Mouse (Mus musculus): ENCODE measurements around the gene Ccnl1. TPM values are rescaled to one million over a fixed set of nuclear protein-coding genes. Genes with fewer than 3 reads are reported as not detected.

The Ccnl1 gene
- 49.5 and 55.5 TPM in 2 replicates for total RNA-seq (2014; rRNA removed)
- polyA plus RNA-seq (2012; rRNA removed) = 14.0 and 20.0 TPM in 2 replicates

GRCm38 (mm10) chr3:65958102-65958839 lies at the start of gene Ccnl1:
Gene Ccnl1 (minus strand): TSS chr3:65958249.
- Histone ChIP-seq H3K27ac (replicated peaks; ENCODE audit: insufficient read depth, low read depth, low read length) (peak within 1 kb of the TSS; percentile 93), H3K36me3 (ENCODE audit: control insufficient read depth, insufficient read depth, low read length) (peaks cover 25% of the 10 kb centered on the region), H3K4me1 (ENCODE audit: control insufficient read depth, insufficient read depth, low read length) (peaks cover 27% of the 10 kb centered on the region), H3K4me3 (ENCODE audit: insufficient read depth, low read depth, low read length) (peak within 1 kb of the TSS; percentile 94), H3K9ac (ENCODE audit: low read depth, low read length) (peak within 1 kb of the TSS; percentile 98), H3K79me2 (ENCODE audit: control insufficient read depth, insufficient read depth, low read length) (peaks cover 8% of the 10 kb centered on the region; the same call in 1 of the 2 replicates), H3K27me3 (ENCODE audit: control insufficient read depth, insufficient read depth, low read length) (no peaks in the 10 kb centered on the region)
- under 1% methylated on average over 69 of the region's 70 CpGs for WGBS
- peak; percentile 79 for DNase-seq (ENCODE audit: extremely low read depth, low read depth, low spot score)
- no peak for TF ChIP-seq CTCF (IDR thresholded peaks at IDR 0.05; ENCODE audit: low read depth, low read length)
- peak; percentile 92 for TF ChIP-seq POLR2A (IDR thresholded peaks at IDR 0.05; ENCODE audit: extremely low read depth, insufficient read depth, low read length)

GRCm38 (mm10) chr3:66004989-66005388 lies 46.9 kb upstream of the Ccnl1 start:
- Histone ChIP-seq H3K36me3 (ENCODE audit: control insufficient read depth, insufficient read depth, low read length) (no peaks in the 10 kb centered on the region), H3K27ac (replicated peaks; ENCODE audit: insufficient read depth, low read depth, low read length) (no peak overlapping the region), H3K79me2 (ENCODE audit: control insufficient read depth, insufficient read depth, low read length) (no peaks in the 10 kb centered on the region), H3K27me3 (ENCODE audit: control insufficient read depth, insufficient read depth, low read length) (no peaks in the 10 kb centered on the region), H3K9ac (ENCODE audit: low read depth, low read length) (no peak overlapping the region), H3K4me1 (ENCODE audit: control insufficient read depth, insufficient read depth, low read length) (peaks cover 2% of the 10 kb centered on the region; the same call in 1 of the 2 replicates), H3K4me3 (ENCODE audit: insufficient read depth, low read depth, low read length) (no peak overlapping the region)
- no peak for DNase-seq (ENCODE audit: extremely low read depth, low read depth, low spot score)
- TF ChIP-seq POLR2A (IDR thresholded peaks at IDR 0.05; ENCODE audit: extremely low read depth, insufficient read depth, low read length) (no peak), CTCF (IDR thresholded peaks at IDR 0.05; ENCODE audit: low read depth, low read length) (no peak)
- WGBS = 67% methylated on average over 4 of the region's 4 CpGs

- WGBS = 65% methylated on average over 7 of the region's 7 CpGs
- Histone ChIP-seq H3K36me3 (ENCODE audit: control insufficient read depth, insufficient read depth, low read length) (no peaks in the 10 kb centered on the region), H3K4me1 (ENCODE audit: control insufficient read depth, insufficient read depth, low read length) (peaks cover 2% of the 10 kb centered on the region; the same call in 1 of the 2 replicates), H3K9ac (ENCODE audit: low read depth, low read length) (no peak overlapping the region), H3K27ac (replicated peaks; ENCODE audit: insufficient read depth, low read depth, low read length) (no peak overlapping the region), H3K4me3 (ENCODE audit: insufficient read depth, low read depth, low read length) (no peak overlapping the region), H3K79me2 (ENCODE audit: control insufficient read depth, insufficient read depth, low read length) (no peaks in the 10 kb centered on the region), H3K27me3 (ENCODE audit: control insufficient read depth, insufficient read depth, low read length) (no peaks in the 10 kb centered on the region)
- TF ChIP-seq CTCF (IDR thresholded peaks at IDR 0.05; ENCODE audit: low read depth, low read length) (0 out of 2 replicates have a peak, but pooled peaks have one; percentile 12), POLR2A (IDR thresholded peaks at IDR 0.05; ENCODE audit: extremely low read depth, insufficient read depth, low read length) (no peak)
- DNase-seq (ENCODE audit: extremely low read depth, low read depth, low spot score) = peak; percentile 26
These were observed 46.3 kb upstream of the Ccnl1 start for GRCm38 (mm10) chr3:66004220-66004951.

GRCm38 (mm10) chr3:66000400-66000799 lies 42.4 kb upstream of the Ccnl1 start:
- no peaks in the 10 kb centered on the region for H3K36me3 ChIP-seq (ENCODE audit: control insufficient read depth, insufficient read depth, low read length)
- H3K27ac ChIP-seq (replicated peaks; ENCODE audit: insufficient read depth, low read depth, low read length) = no peak overlapping the region
- no peaks in the 10 kb centered on the region for H3K27me3 ChIP-seq (ENCODE audit: control insufficient read depth, insufficient read depth, low read length)
- WGBS = 81% methylated on average over 2 of the region's 2 CpGs
- H3K4me1 ChIP-seq (ENCODE audit: control insufficient read depth, insufficient read depth, low read length) = no peaks in the 10 kb centered on the region
- TF ChIP-seq CTCF (IDR thresholded peaks at IDR 0.05; ENCODE audit: low read depth, low read length) = no peak
- TF ChIP-seq POLR2A (IDR thresholded peaks at IDR 0.05; ENCODE audit: extremely low read depth, insufficient read depth, low read length) = no peak
- H3K79me2 ChIP-seq (ENCODE audit: control insufficient read depth, insufficient read depth, low read length) = no peaks in the 10 kb centered on the region
- DNase-seq (ENCODE audit: extremely low read depth, low read depth, low spot score) = no peak
- no peak overlapping the region for H3K9ac ChIP-seq (ENCODE audit: low read depth, low read length)
- no peak overlapping the region for H3K4me3 ChIP-seq (ENCODE audit: insufficient read depth, low read depth, low read length)

- no peak overlapping the region for H3K27ac ChIP-seq (replicated peaks; ENCODE audit: insufficient read depth, low read depth, low read length)
- no peaks in the 10 kb centered on the region for H3K79me2 ChIP-seq (ENCODE audit: control insufficient read depth, insufficient read depth, low read length)
- no peaks in the 10 kb centered on the region for H3K36me3 ChIP-seq (ENCODE audit: control insufficient read depth, insufficient read depth, low read length)
- WGBS = 70% methylated on average over 7 of the region's 7 CpGs
- no peak for TF ChIP-seq CTCF (IDR thresholded peaks at IDR 0.05; ENCODE audit: low read depth, low read length)
- TF ChIP-seq POLR2A (IDR thresholded peaks at IDR 0.05; ENCODE audit: extremely low read depth, insufficient read depth, low read length) = no peak
- no peaks in the 10 kb centered on the region for H3K27me3 ChIP-seq (ENCODE audit: control insufficient read depth, insufficient read depth, low read length)
- H3K4me1 ChIP-seq (ENCODE audit: control insufficient read depth, insufficient read depth, low read length) = no peaks in the 10 kb centered on the region
- no peak overlapping the region for H3K9ac ChIP-seq (ENCODE audit: low read depth, low read length)
- DNase-seq (ENCODE audit: extremely low read depth, low read depth, low spot score) = no peak
- no peak overlapping the region for H3K4me3 ChIP-seq (ENCODE audit: insufficient read depth, low read depth, low read length)
These were observed 39.4 kb upstream of the Ccnl1 start for GRCm38 (mm10) chr3:65997360-65998008.
